Mouse (Mus musculus) testis, adult 2 months (tissue): ENCODE results near the gene Gpr45.

ENCODE experiments used
- CTCF ChIP-seq: fragments of 200-500 bp; IDR thresholded peaks from 2 replicates; pipeline ENCODE4 v1.5.1; 2012; ENCODE audit warnings: low read depth, mild to moderate bottlenecking, inconsistent platforms, low read length, moderate library complexity; ENCODE audit not compliant: control insufficient read depth, insufficient read depth, insufficient replicate concordance
- POLR2A ChIP-seq: fragments of 200-500 bp; IDR thresholded peaks from 2 replicates; pipeline ENCODE4 v1.6.1; 2012; ENCODE audit warnings: low read depth, mild to moderate bottlenecking, inconsistent platforms, low read length, moderate library complexity; ENCODE audit not compliant: control insufficient read depth

GRCm38 (mm10) chr1:43072561-43072960 lies 119.9 kb downstream of the Gpr45 start:
- no peak for TF ChIP-seq CTCF
- TF ChIP-seq POLR2A: no peak
